Mouse (Mus musculus): Measurements from ENCODE around the gene Bcl2.

DNA sequence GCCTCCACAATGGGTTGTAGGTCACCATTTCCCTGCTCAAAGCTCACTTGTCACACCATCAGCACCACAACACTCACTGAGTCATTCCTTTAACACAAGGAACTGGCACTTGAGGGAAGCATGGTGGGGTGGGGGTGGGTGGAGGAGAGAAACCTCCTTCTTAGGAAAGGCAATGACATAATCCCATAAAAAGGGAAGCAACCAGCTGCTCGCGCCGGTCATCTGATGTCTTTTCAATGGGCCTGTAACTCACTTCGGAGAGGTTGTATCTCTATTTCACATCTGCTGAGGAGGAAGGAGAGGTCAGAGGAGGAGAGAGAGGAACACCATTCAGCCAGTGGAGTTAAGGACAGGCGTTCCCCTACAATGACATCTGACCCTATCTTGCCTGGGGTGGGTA is 86.8 kb downstream of the Bcl2 start:
- TF ChIP-seq CTCF (conservative IDR thresholded peaks at IDR 0.05; ENCODE audit: insufficient read depth, insufficient read length, low read depth, low read length) (no peak), POLR2A (IDR thresholded peaks at IDR 0.05; ENCODE audit: low read depth, low read length) (no peak)

All from kidney, adult 2 months (tissue).